Mouse (Mus musculus) adrenal gland, postnatal 10 days (tissue): ENCODE measurements around the gene Kank4. TPM values are rescaled to one million over a fixed set of nuclear protein-coding genes. Genes with fewer than 3 reads are reported as not detected.
"Not testable (repeated sequence)": the region's sequence is repeated elsewhere in the genome, so short reads cannot be mapped to it uniquely, and the experiment has no call there.

Experiments
- DNase-seq: peaks from one replicate; pipeline ENCODE4 v3.0.0; 2021; ENCODE audit warnings: mixed read lengths
- total RNA-seq, 2 experiments: library from RNA; stranded (reverse); gene quantifications; 2 replicates each; pipeline ENCODE4 v1.2.3; 2021

Kank4 gene
- total RNA-seq, 2 experiments from 2014 or later = 3.0 TPM

DNA sequence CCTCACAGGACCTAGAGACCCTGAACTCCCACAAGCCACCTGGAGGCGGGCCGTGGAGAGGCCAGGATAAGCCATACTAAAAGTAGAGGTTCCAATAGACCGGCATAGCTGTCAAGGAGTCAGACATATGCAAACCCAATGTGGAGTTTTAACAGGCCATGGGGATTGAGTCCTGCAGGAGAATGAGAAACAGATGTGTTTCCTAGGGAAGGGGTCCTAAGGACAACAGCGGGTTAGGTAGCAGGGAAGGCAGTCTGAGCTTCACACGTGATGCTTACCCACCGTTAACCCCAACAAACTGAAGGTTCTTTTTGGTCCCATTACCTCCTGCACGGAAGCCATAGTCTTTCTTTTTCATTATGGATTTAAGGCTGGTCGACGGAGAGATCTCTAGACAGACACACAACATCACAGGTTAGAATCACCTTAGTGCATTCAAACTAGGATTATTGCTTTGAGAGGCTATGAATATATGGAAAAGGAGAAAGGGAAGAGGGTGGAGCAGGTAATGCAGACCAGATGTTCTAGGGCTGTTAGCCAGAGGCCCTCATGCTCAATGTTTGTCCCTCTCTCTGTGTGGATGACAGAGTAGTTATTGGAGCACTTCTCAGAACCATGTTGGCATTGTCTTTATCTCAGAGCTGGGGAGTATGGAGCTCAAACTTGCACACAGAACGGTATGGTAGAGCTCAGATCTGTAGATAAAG is 40.5 kb downstream of the Kank4 start:
- DNase-seq = no peak

DNA sequence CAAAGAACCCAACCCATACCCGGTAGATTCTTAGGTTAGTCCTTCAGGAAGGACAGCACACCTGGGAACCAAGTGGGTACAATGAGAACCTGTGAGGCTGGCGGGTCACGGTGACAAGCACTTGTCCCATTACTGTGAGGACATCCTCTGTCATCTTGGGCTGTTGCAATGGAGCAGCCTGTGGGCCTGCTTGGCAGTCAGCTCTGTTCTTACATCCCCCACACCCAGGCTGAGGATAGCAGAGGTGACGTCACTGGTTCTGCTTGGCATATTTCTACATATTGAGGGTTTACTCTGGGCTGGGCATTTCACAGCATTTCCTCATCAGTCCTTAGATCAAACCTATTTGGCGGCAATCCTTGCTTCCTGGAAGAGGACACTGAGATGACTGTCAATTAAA is 43.6 kb downstream of the Kank4 start:
- DNase-seq = no peak

DNA sequence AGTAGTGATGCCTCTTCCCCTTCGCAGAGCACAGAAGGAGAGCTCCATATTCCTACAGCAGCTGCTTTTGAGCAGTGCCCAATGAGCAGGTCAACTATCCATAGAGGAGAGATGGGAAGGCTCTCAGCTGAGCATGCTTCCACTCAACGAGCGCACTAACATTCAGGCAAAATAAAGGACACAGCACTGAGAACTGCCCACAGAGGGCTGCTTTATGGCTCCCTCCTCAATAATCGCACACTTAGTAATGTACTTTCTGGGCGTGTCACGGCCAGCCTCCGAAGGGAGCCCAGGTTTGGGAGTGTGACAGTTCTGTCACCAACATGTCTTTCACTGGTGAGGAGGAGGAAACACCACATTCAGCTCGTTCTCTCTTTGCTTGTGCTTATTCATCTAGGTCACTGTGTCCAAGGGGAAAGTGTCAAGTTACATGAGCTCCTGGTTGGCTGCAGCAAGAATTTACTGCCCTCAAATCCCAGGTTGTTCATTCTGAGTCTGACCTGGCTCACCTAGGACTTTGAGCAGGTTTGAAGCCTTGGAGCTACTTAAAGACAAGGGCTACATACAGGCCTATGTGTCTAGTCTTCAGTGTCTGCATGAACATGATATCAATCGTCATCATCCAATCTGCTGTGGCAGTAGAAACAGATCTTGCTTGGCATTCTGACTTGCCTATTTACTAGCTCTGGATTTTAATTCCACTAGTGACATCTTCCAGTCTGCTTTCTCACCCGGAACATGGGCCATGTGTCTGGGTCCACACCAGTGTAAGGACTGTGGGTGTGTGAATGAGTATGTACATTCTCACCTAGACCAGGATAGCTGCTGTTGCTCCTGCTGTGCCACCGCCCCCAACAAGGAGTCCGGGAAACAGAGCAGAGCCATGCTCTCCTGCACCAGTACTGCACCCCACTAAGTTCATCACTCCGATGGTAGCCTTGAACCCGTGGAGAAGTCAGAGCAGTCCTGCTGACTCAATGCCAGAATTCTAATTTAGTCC is 49.9 kb downstream of the Kank4 start:
- no peak for DNase-seq

DNA sequence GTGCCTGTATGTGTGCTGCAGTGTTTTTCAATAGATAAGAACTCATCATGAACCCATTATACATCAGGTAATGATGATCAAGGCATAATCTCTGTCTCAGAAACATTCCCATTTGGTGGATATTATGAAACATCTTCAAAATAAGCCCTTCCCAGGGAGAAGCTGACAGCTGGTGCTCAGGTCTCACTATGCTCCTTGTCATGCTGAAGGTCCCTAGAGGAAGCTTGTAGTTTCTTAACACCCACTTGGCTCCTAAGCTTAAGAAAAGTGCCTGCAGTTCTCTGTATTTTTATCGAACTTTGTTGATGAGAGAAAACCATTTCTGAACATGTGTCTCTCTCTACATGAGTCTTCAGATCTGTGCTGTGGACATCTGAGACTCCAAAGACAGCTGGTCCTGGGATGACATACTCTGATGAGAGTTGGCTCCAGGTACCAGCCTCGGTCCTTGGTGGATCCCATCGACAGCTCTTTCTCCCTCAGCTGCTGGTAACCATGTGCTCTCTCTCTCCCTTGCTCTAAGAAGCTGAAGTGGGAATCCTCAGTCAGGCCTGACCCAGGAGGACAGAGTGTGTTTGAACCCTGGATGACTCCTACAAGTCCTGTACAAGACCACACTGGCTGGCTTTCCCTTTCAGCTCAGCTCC is 58.3 kb downstream of the Kank4 start:
- no peak for DNase-seq

DNA sequence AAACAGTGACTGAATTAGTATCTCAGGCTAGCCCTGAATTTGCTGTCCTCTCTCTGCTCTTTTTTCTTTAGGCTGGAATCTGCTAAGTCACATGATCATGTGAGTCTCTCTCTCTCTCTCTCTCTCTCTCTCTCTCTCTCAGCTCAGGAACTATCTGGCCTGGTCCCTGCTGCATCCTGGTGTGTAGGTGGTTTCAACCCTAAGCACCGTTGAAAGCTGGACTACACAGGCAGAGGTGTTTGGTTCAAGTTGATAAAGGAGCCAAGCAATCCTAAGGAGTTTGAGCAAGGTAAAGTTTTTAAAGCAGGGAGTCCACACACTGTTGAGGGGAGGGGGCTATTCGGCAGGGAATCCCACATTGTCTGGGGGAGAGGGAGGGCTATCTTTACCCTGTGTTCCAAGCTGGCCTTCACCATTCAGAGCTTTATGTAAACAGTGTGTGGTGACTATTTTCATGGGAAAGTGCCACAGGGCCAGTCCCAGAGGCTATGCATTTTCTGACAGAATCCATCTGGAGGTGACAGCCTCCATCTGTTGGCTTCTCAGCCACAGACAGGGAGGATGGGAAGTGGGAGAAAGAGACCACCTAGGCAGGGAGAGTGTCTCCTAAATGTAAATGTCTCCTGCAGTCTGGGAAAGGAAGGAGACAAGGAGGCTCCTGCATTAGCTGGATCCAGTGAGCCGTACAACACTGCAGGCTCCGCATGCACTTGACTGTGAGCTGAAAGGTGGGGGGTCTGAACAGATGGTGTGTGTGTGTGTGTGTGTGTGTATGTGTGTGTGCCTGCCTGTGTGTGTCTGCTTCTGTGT is 59.1 kb downstream of the Kank4 start:
- no peak for DNase-seq

DNA sequence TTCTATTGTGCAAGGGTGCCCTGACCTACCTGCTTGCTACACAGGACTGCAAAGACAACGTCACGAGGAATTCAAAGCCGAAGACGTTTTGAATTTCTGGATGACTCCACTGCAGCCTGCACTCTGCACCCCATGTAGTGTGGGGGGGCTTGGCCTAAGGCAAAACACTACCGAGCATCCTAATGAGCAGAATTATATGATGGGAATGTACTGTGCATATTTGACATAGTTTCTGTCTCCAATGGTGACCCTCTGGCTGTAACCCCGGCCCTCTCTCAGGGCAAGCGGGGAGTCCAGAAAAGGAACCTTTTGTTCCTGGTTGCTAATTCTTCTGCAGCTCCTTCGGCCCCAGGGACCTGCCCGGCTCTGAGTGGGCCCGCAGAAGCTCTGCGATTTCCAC is 61.2 kb downstream of the Kank4 start:
- DNase-seq = no peak

DNA sequence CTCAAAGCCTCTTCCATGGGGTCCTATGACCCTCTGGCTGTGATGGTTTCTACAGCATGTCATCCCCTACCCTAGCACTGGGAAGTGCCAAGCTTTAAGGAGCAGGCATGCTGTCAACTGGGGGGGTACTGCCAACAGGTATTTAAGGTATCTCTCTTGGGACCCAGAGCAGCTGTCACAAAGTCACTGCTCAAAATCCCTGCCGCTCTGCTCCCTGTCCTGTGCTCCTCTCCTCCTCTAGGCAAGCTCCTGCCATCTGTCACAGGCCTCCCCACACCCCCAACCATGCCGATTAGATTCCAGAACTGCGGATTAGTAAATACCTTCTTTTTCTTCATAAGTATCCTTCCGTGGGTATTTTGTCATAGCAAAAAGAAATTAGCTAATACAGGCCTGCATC is 62.9 kb downstream of the Kank4 start:
- no peak for DNase-seq

DNA sequence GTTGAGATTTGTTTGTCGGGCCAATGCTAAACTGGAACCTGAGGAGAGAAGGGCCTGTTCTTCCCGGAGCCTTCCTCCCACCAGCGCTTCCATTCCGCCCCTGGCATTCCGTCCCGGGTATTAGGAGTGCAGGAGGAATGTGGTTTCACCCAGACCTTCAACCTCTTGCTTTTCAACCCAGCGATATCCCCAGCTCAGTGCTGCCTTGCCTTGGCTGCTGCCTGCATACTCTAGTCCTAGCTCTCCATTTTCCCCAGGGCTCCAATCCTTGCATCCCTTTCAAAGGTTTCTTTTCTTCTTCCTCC is 73.5 kb downstream of the Kank4 start:
- peak; percentile 18 for DNase-seq

DNA sequence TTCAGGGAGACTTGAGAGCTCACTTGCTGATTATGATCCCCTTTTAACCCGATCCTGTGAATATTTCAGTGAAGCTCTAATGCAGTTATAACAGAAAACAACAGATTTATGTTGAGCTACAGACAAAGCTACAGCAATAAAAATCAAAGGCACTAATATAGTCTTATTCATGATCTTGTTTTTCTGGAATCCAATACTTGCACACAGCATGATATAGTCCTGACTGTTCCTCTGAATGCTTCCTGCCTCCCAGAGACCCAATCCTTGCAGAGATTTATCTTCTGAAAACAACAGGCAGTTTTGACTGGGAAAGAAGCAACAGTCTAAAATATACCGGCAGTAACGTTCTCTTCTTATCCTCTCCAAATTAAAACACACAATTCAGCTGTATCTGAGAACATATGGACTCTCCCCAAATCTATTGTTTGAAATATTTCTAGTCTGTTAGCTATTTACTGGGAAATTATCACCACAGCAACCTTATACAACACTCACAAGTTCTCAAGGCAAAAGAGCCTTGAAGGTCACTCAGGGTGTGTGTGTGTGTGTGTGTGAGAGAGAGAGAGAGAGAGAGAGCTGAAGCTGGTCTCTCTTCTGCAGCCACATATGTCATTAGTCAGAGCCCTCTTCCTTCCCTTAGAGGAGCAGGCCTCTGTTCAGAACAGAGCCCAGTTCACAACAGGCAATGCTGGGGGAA is 74.0 kb downstream of the Kank4 start:
- no peak for DNase-seq

DNA sequence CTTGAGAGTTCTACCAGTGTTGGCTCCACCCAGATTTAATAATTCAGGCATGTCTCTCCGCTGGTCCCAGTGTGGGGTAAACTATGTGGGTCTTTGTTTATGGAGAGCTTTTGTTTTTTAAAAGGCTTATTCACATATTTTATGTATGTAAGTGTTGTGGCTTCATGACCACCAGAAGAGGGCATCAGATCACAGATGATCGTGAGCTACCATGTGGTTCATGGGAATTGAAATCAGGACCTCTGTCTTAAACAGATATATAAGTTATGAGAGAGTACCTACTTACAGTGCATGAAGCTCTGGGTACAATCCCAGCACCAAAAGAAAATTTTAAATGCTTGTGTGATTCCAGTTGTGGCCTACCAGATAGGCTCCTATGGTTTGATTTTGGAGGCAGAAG is 77.6 kb downstream of the Kank4 start:
- no peak for DNase-seq

DNA sequence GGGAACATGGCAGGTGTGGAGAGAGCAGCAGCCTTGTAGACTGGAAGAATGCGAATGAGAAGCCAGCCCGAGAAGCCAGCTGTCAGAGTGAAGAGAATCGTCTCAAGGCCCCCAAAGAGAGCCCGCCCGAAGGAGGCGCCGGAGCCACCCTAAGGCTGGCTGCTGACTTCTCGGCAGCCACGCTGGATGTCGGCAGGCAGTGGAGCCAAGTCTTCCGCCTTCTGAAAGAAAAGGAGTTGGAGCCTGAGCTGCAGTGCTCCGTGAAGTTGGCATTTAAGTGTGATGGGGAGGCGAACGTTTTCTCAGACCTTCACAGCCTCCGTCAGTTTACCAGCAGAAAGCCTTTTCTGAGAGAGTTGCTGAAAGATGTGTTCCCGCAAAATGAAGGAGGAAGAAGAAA is 83.7 kb downstream of the Kank4 start:
- no peak for DNase-seq

DNA sequence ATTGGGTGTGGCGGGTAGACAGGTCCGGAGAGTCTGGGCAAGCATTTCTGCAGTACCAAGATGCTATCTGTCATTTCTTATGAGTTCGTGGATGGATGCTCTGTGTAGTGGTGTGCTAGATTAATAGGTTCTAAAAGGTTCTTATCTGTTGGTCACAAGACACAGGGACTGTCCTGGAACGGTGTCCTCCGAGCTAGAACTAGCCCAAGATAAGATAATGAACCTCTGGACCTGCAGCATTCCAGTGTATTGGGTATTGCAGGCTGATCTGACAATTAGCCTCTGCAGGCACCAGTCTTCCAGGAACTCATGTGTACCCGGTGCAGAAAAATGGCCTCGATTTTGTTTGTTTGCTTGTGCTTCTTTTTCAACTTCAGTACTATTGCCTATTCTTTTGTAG is 88.6 kb downstream of the Kank4 start:
- DNase-seq = no peak

DNA sequence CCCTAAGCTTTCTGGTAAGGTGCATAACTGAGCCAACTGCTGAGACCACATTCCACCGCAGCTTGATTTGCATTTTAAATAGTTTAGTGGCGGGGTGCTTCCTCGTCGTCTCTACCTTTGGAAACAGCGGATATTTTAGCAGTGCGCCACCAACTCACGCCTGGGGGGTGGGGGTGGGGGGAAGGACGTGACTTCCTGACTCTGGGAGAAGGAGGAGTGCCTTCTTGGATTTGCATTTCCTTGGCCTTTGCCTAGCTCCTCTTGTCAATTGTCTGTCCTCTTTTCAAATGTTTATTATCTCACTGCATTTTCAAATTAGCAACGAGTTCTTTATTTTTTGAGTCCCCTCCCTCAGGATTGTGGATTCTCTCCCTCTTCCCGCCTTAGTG is 89.4 kb downstream of the Kank4 start:
- DNase-seq = no peak

DNA sequence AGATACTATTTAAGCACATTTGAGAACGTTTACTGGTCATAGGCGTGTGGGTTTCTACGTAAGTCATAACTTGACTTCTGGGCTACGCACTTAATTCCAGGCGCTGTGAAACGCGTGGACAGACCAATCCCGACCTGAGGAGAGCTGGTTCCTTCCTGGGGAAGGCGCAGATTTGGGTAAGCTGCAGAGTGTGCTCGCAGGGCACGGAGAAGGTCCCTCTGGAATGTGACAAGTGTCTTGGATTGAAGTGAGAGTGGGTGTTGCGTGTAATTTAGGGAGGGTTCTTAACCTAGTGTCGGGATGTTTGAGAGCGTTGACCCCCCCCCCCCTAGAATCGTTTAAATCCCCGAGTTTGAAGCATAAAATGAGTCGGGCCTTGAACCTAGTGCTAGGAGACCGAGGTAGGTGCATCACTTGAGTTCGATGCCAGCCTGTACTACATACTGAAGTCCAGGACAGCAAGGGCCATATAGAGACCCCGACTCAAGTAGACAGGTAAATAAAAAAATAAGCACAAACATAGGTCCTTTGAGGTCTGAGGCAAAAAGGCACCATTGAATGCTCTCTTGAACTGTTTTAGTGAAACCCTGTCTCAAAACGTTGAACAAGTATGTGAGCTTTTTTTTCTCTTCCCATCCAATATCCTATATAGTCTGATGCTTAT is 89.9 kb downstream of the Kank4 start:
- no peak for DNase-seq

DNA sequence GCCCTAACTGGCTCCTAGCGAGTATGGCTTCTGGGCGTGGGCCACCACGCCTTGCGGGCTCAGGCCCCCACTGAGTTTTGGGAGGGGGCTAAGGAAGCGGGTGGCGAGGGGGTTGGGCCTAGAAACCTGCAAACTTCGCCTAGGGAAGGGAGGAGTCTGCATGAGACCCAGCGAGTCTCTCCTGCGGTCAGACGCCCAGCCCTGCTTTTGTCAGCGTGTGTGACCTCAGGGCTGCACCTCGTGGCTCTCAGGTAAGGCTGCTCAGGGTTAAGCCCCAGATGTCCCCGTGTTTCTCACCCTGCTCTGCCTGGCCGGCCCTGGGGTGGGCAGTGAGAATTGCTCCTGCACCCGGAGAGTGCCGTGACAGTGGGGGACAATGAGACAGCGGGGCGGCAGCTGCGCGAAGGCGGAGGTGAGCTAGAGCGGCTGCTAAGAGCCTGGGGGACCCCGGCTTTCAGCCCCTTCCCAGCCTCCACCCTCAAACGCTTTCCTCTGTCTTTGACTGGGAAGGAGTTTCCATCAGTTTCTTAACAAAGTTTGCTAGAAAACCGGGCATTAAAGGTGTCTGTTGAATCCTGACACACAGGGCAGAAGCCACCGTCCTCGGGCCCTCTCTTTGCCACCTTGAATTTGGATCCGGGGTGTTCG is 90.6 kb downstream of the Kank4 start, which contains the start of gene L1td1:
L1td1 (plus strand) TSS at position 145 of the 648 bp plus-strand sequence.
- peak; percentile 5 for DNase-seq

DNA sequence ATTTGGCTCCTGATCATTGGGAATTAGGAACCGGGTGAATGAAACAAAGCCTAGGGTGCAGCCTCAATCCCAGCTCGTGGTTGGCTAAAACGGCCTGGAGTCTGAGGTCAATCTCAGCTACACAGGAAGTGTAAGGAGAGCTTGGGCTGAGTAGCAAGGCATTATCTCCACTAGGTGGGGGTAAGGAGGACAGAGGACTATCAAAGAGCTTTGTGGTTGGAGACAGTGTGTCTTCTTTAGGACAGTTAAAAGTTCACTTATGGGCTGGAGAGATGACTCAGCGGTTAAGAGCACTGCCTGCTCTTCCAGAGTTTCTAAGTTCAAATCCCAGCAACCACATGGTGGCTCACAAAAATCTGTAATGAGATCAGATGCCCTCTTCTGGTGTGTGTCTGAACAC is 91.9 kb downstream of the Kank4 start:
- no peak for DNase-seq

DNA sequence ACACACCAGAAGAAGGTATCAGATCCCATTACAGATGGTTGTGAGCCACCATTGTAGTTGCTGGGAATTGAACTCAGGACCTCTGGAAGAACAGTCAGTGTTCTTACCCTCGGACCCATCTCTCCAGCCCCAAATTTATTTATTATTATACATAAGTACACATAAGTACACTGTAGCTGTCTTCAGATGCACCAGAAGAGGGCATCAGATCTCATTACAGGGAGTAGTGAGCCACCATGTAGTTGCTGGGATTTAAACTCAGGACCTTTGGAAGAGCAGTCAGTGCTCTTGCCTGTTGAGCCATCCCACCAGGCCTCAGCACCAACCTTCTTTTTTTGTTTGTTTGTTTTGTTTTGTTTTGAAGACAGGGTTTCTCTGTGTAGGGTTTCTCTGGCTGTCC is 92.7 kb downstream of the Kank4 start:
- not testable (repeated sequence) for DNase-seq

DNA sequence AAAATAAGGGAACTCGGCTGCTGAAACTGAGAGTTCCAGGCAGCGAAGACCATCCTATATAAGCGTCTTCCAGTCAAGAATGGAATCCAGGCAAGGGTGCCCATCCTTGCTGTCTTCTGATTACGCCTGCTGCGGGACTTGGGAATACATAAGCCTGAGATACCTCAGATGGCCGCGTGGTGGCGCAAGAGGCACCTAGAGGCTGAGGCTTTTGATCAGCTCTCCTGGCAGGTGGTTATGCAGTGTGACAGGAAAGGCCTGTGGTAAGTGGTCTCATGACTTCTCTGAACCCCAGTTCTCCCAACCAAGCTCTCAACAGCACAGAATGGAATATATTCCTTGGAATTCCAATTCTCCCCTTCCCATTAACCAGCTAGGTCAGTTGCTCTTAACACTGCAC is 94.9 kb downstream of the Kank4 start:
- peak; percentile 78 for DNase-seq

DNA sequence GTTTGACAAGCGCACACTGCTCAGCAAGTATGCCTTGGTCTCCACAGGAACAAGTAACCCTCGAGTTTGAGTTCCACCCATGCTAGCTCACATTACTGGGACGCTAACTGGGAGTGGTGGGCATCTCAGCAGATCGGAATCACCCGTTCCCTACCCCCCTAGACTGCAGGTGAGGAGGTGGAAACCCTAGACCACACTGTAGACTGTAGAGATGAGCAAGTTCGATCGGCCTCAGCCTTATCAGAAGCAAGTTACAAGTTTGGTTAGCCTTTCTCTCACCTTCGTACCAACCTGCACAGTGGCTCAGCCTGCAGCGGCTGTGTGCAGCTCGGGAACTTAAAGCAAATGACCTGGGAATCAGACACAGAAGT is 98.8 kb downstream of the Kank4 start:
- no peak for DNase-seq

DNA sequence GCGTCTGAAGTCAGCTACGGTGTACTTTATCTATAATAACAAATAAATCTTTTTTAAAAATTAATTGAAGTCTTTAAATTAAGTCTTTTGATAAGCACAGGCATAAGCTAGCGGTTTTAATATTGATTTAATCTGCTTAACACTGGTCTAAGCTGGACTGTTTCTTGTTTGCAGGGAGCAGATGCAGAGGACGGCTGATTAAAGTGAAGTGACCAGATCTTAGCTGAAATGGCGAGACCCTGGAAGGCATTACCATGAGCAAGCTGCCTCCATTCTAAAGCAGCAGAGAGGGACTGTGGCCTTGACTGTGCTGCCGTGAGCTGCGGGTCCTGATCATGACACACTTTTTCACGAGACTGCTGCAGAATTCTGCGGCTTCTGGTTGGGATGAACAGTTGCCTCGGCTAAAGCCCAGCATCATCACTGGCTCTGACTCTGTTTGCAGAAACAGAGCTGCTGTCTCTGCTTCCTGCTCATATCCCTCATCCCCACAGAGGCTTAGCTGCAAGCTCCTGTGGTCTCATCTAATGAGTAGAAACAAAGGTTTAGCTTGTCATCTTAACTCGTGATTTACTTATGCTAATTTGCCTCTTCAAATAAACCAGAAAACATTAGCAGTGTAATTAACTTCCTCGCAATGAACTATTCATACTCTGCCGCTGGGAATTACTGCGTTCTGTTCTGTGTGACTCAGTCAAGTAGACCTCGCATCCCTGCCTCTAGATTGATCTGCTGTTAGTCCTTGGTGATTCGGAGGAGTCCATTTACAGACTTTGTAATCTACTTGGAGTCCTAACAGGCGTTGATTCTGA is 99.4 kb downstream of the Kank4 start:
- DNase-seq = no peak
